Mouse (Mus musculus) MEL (cell line): ENCODE data around the gene Klhl22.

Experiments used
- CHD1 ChIP-seq: IDR thresholded peaks from 2 replicates; pipeline ENCODE4 v1.6.1; 2012; ENCODE audit warnings: low read depth, mild to moderate bottlenecking, inconsistent platforms, low read length, improper control_type of control experiment
- CHD2 ChIP-seq: IDR thresholded peaks from 2 replicates; pipeline ENCODE4 v1.6.1; 2011; ENCODE audit warnings: low read length, improper control_type of control experiment
- CTCF ChIP-seq, 3 experiments: IDR thresholded peaks in 2 of 3; conservative IDR thresholded peaks in 1 of 3; 2 replicates each; pipeline ENCODE4 v1.5.1; 2011 to 2012; ENCODE audit warnings: low read length in 3 of 3, low read depth in 2 of 3, mild to moderate bottlenecking in 2 of 3, improper control_type of control experiment in 1 of 3, inconsistent platforms in 1 of 3, mixed read lengths in 1 of 3, moderate library complexity in 1 of 3; ENCODE audit not compliant: control insufficient read depth in 1 of 3, insufficient read depth in 1 of 3, poor library complexity in 1 of 3, severe bottlenecking in 1 of 3
- E2F4 ChIP-seq: IDR thresholded peaks from 2 replicates; pipeline ENCODE4 v1.6.1; 2011; ENCODE audit warnings: low read depth, low read length, improper control_type of control experiment, borderline replicate concordance
- ELF1 ChIP-seq: IDR thresholded peaks from 2 replicates; pipeline ENCODE4 v1.6.1; 2014; ENCODE audit warnings: low read depth, mild to moderate bottlenecking, inconsistent platforms, low read length, improper control_type of control experiment, moderate library complexity
- GATA1 ChIP-seq: IDR thresholded peaks from 2 replicates; pipeline ENCODE4 v1.6.1; 2011; ENCODE audit warnings: low read depth, low read length, improper control_type of control experiment
- HCFC1 ChIP-seq: IDR thresholded peaks from 2 replicates; pipeline ENCODE4 v1.6.1; 2012; ENCODE audit warnings: low read depth, mild to moderate bottlenecking, inconsistent platforms, low read length, improper control_type of control experiment, moderate library complexity
- MAX ChIP-seq: IDR thresholded peaks from 2 replicates; pipeline ENCODE4 v1.6.1; 2011; ENCODE audit warnings: low read length, improper control_type of control experiment
- POLR2A ChIP-seq, 2 experiments: IDR thresholded peaks; 2 replicates each; pipeline ENCODE4 v1.6.1; 2011 to 2012; ENCODE audit warnings: low read length in 2 of 2, mild to moderate bottlenecking in 2 of 2, control low read depth in 1 of 2, improper control_type of control experiment in 1 of 2, low read depth in 1 of 2, moderate library complexity in 1 of 2; ENCODE audit not compliant: control insufficient read depth in 1 of 2, insufficient read depth in 1 of 2, poor library complexity in 1 of 2
- POLR2AphosphoS2 ChIP-seq: IDR thresholded peaks from 2 replicates; pipeline ENCODE4 v1.6.1; 2011; ENCODE audit warnings: low read length, improper control_type of control experiment
- RCOR1 ChIP-seq: IDR thresholded peaks from 2 replicates; pipeline ENCODE4 v1.6.1; 2012; ENCODE audit warnings: low read depth, mild to moderate bottlenecking, inconsistent platforms, low read length, improper control_type of control experiment
- TAL1 ChIP-seq: IDR thresholded peaks from 2 replicates; pipeline ENCODE4 v1.6.1; 2012; ENCODE audit warnings: mild to moderate bottlenecking, inconsistent platforms, low read length, moderate library complexity, mixed read lengths
- ZC3H11A ChIP-seq: IDR thresholded peaks from 2 replicates; pipeline ENCODE4 v1.6.1; 2012; ENCODE audit warnings: low read depth, mild to moderate bottlenecking, inconsistent platforms, low read length, improper control_type of control experiment

GRCm38 (mm10) chr16:17799584-17799983 is 40.2 kb downstream of the Klhl22 start:
- TF ChIP-seq HCFC1 (no peak), POLR2A (IDR thresholded peaks at IDR 0.05; ENCODE audit: control insufficient read depth in 1 of 2, insufficient read depth in 1 of 2, low read depth in 1 of 2, low read length in 2 of 2, poor library complexity in 1 of 2) (no peak), CTCF (IDR thresholded peaks at IDR 0.05 in 2 of 3, conservative IDR thresholded peaks at IDR 0.05 in 1 of 3; ENCODE audit: control insufficient read depth in 1 of 3, insufficient read depth in 1 of 3, low read depth in 2 of 3, low read length in 3 of 3, poor library complexity in 1 of 3, severe bottlenecking in 1 of 3) (no peak), CHD2 (no peak), GATA1 (no peak), E2F4 (no peak), POLR2AphosphoS2 (no peak), ELF1 (no peak), MAX (no peak), TAL1 (no peak), ZC3H11A (no peak), CHD1 (no peak), RCOR1 (no peak)
